Mouse (Mus musculus) subcutaneous adipose tissue, adult 2 months (tissue): Measurements from ENCODE around the gene 2810004N23Rik. TPM values are rescaled to one million over a fixed set of nuclear protein-coding genes. Genes with fewer than 3 reads are reported as not detected.

Source experiments
- polyA plus RNA-seq: library from polyadenylated mRNA; depleted of rRNA; stranded (reverse); fragments of >200 nt; gene quantifications from 2 replicates; pipeline ENCODE4 v1.2.3, GENCODE M21; 2012; ENCODE audit warnings: low replicate concordance; rRNA removed

2810004N23Rik gene
- polyA plus RNA-seq, result 9.6 and 18.4 TPM in 2 replicates

DNA sequence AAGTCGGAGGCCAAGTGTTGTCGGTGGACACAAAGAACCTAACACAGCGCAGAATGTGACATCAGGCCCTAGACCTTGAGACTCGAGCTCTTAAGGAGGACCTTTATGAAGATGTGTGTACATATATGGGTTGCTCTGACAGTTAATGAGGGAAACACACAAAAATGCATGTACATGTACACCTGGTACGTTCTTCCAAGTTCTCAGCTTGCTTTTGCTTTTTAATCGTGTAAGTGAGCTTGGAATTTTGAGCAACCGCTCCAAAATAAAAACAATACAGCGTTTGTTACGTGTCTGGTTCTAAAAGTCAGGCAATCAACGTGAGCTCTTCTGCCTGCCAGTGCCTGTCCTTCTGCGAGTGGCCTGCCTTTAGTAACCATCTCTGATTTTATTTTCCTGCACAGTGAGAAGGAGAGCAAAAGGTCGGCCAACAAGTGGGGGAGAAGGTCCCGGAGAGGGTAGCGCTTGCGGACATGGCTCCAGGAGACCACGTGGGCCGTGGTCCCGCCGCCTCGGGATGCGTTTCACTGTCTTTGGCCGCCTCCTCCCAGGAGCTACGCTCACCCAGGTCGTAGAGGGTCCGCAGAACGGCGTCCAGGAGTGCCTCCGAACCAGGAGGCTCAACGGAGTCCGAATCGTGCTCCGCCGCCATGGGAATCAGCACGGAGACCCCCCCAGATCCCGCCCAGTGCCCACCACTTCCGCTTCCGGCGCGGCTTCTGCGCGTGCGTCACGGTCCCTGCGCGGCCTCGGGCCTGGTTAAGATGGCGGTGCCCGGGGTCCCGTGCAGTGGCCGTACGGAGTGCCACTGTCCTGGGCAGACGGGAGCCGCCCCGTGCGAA is at the start of gene 2810004N23Rik, which contains the start of gene Gnpat:
Gene 2810004N23Rik (minus strand): TSS at position 800 of the 842 bp plus-strand sequence.
Gene Gnpat (plus strand): TSS at position 713 of the 842 bp plus-strand sequence.

DNA sequence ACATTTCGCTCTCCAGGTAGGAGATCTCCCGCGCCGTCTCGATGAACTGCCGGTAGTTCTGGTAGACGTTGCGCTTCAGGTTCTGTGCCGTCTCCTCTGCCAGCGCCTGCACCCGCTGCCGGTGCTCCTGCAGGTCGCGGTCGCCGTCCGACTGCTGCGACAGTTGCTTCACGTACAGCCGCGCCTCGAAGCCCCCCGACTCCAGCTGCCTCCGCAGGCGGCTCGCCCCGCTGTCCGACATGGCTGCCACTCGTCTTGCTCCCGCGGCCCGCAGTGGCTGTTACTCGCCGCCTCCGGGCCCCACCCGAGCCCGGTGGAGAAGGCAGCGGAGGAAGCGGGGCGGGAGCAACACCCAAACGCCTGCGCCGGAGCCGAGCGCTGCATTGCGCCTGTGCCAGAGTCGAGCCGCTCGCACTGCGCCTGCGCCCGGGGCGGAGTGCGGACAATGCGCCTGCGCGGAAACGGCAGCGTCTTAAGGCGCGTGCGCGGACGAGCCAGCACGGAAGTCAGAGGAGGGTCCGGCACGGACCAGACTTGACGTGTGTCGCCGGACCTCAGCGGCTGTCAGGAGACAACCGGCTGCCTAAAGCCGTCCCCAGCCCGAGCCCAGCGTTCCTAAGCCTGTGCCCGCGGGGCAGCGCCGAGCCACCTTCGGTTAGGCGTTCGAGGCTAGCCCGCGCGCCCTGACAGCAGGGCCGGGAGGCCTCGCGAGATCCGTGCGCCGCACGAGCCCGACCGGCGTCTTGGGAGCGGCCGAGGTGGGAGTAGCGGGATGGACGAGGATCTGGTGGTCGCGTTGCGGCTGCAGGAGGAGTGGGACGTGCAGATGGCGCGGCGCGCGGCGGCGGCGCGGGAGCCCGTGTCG is 34.7 kb upstream of the 2810004N23Rik start, which contains the start of the genes Exoc8 and Sprtn:
Gene Exoc8 (minus strand): TSS at position 320 of the 865 bp plus-strand sequence.
Gene Sprtn (plus strand): TSS at position 501 of the 865 bp plus-strand sequence.

DNA sequence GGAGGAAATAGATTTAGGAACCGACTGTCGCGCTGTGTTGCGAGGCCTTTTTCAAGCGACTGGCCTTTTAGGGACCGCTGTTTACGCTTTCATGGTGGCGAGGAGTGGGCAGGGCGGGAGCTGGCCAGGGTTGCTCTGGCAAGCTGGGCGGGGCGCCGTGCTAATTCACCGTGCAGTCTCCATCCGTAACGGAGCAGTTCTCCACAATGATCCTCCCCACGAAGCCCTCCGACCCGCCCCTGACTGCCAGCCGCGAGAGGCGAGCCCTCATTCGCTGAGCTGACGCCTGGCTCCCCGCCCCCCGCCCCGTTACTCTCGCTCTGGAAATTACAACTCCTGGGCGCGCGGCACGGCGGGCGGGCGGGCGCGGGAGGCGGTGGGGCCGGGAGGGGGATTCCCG is 70.2 kb downstream of the 2810004N23Rik start, which contains the start of gene Trim67:
Gene Trim67 (plus strand): TSS at position 385 of the 400 bp plus-strand sequence.

Other genes with a start within 250 kb of the 2810004N23Rik start
- gene 2310022B05Rik, start 199.8 kb downstream of the 2810004N23Rik start, polyA plus RNA-seq, result 35.1 and 82.0 TPM in 2 replicates
- 28.4 and 30.8 TPM in 2 replicates for gene Ttc13, start 141.1 kb downstream of the 2810004N23Rik start, polyA plus RNA-seq
- 14.3 and 28.4 TPM in 2 replicates for gene Arv1, start 141.0 kb downstream of the 2810004N23Rik start, polyA plus RNA-seq
- 1.5 and 5.4 TPM in 2 replicates for gene Fam89a, start 111.3 kb downstream of the 2810004N23Rik start, polyA plus RNA-seq
- 0.55 and 3.7 TPM in 2 replicates for gene Trim67, start 70.0 kb downstream of the 2810004N23Rik start, polyA plus RNA-seq
- 122 and 226 TPM in 2 replicates for gene Gnpat, start 87 bp downstream of the 2810004N23Rik start, polyA plus RNA-seq
- gene Exoc8, start 34.6 kb upstream of the 2810004N23Rik start, polyA plus RNA-seq, result 13.5 and 14.4 TPM in 2 replicates
- gene Sprtn, start 34.8 kb upstream of the 2810004N23Rik start, polyA plus RNA-seq, result 14.1 and 20.0 TPM in 2 replicates
- 39.3 and 47.7 TPM in 2 replicates for gene Egln1, start 86.2 kb upstream of the 2810004N23Rik start, polyA plus RNA-seq
- 55.8 and 75.4 TPM in 2 replicates for gene Tsnax, start 149.9 kb upstream of the 2810004N23Rik start, polyA plus RNA-seq
- 1.8 TPM in 2 replicates for gene Disc1, start 191.1 kb upstream of the 2810004N23Rik start, polyA plus RNA-seq